Mouse (Mus musculus) ES-Bruce4 (cell line): ENCODE results near the gene Hagh. TPM values are rescaled to one million over a fixed set of nuclear protein-coding genes. Genes with fewer than 3 reads are reported as not detected.
A peak's percentile ranks its signal among the peaks of the same experiment; 100 is the strongest.

ENCODE experiments used
- H3K27ac ChIP-seq: 2 replicates; pipeline ENCODE4 v1.5.1; 2012; ENCODE audit warnings: low read length, inconsistent platforms; ENCODE audit not compliant: insufficient read depth
- H3K27me3 ChIP-seq: 2 replicates; pipeline ENCODE4 v1.6.1; 2012; ENCODE audit warnings: mild to moderate bottlenecking, low read length, inconsistent platforms; ENCODE audit not compliant: control insufficient read depth, poor library complexity, insufficient read depth, severe bottlenecking
- H3K36me3 ChIP-seq: 2 replicates; pipeline ENCODE4 v1.6.1; 2012; ENCODE audit warnings: inconsistent platforms, mild to moderate bottlenecking, low read length, moderate library complexity; ENCODE audit not compliant: control insufficient read depth, poor library complexity, insufficient read depth, severe bottlenecking
- H3K4me1 ChIP-seq: one replicate; pipeline ENCODE4 v1.8.1; 2011; ENCODE audit warnings: low read length; ENCODE audit not compliant: control insufficient read depth, insufficient read depth
- H3K4me3 ChIP-seq: 2 replicates; pipeline ENCODE4 v1.5.1; 2011; ENCODE audit warnings: low read depth, mild to moderate bottlenecking, low read length
- H3K9ac ChIP-seq: 2 replicates; pipeline ENCODE4 v1.6.1; 2012; ENCODE audit warnings: low read depth, mild to moderate bottlenecking, inconsistent platforms; ENCODE audit not compliant: poor library complexity, severe bottlenecking
- H3K9me3 ChIP-seq: replicated peaks from 2 replicates; pipeline ENCODE4 v1.6.1; 2012; ENCODE audit warnings: mild to moderate bottlenecking, low read length, inconsistent platforms; ENCODE audit not compliant: control insufficient read depth, poor library complexity, insufficient read depth, severe bottlenecking
- CTCF ChIP-seq: IDR thresholded peaks from one replicate; pipeline ENCODE4 v1.8.1; 2011; ENCODE audit warnings: low read depth, low read length
- EP300 ChIP-seq: IDR thresholded peaks from 2 replicates; pipeline ENCODE4 v1.6.1; 2011; ENCODE audit warnings: low read depth, low read length; ENCODE audit not compliant: insufficient read depth
- POLR2A ChIP-seq: IDR thresholded peaks from one replicate; pipeline ENCODE4 v1.8.1; 2011; ENCODE audit warnings: low read length; ENCODE audit not compliant: insufficient read depth
- polyA plus RNA-seq: library from polyadenylated mRNA; stranded (reverse); fragments of >200 nt; gene quantifications from 2 replicates; pipeline ENCODE4 v1.2.4, GENCODE M21; 2011; ENCODE audit warnings: low read depth; ENCODE audit not compliant: missing spikeins, insufficient read depth, insufficient read length

Gene Hagh
- polyA plus RNA-seq, 1 experiment: 26.9 TPM

GRCm38 (mm10) chr17:24844525-24844924 is 4.6 kb downstream of the Hagh start:
- H3K27me3 ChIP-seq: no peaks in the 10 kb centered on the region
- peaks cover 2% of the 10 kb centered on the region for H3K4me1 ChIP-seq
- TF ChIP-seq EP300 (no peak), POLR2A (no peak), CTCF (no peak)
- no peak overlapping the region for H3K4me3 ChIP-seq
- H3K36me3 ChIP-seq: no peaks in the 10 kb centered on the region
- no peaks in the 10 kb centered on the region for H3K9me3 ChIP-seq
- no peak overlapping the region for H3K9ac ChIP-seq
- no peak overlapping the region for H3K27ac ChIP-seq

- peaks cover 2% of the 10 kb centered on the region for H3K4me1 ChIP-seq
- H3K36me3 ChIP-seq: no peaks in the 10 kb centered on the region
- H3K27me3 ChIP-seq: no peaks in the 10 kb centered on the region
- no peak overlapping the region for H3K4me3 ChIP-seq
- H3K9me3 ChIP-seq: no peaks in the 10 kb centered on the region
- no peak overlapping the region for H3K9ac ChIP-seq
- H3K27ac ChIP-seq: no peak overlapping the region
- TF ChIP-seq CTCF (no peak), EP300 (no peak), POLR2A (no peak)
Measured at GRCm38 (mm10) chr17:24847386-24847785, 7.4 kb downstream of the Hagh start.

- Histone ChIP-seq H3K36me3 (no peaks in the 10 kb centered on the region), H3K4me1 (peaks cover 2% of the 10 kb centered on the region), H3K4me3 (no peak overlapping the region), H3K9ac (0 out of 2 replicates have a peak overlapping the region, but pooled peaks have one; percentile 23), H3K9me3 (no peaks in the 10 kb centered on the region), H3K27ac (no peak overlapping the region), H3K27me3 (no peaks in the 10 kb centered on the region)
- TF ChIP-seq EP300 (no peak), POLR2A (no peak), CTCF (no peak)
Measured at GRCm38 (mm10) chr17:24848600-24849031, 8.7 kb downstream of the Hagh start.

- no peak for TF ChIP-seq POLR2A
- no peak for TF ChIP-seq EP300
- TF ChIP-seq CTCF: no peak
- Histone ChIP-seq H3K9ac (peak overlapping the region; percentile 18), H3K9me3 (no peaks in the 10 kb centered on the region), H3K27me3 (no peaks in the 10 kb centered on the region), H3K36me3 (no peaks in the 10 kb centered on the region), H3K4me3 (peak overlapping the region; percentile 69), H3K4me1 (peaks cover 2% of the 10 kb centered on the region), H3K27ac (peak overlapping the region; percentile 65)
Measured at GRCm38 (mm10) chr17:24849733-24850064, 9.8 kb downstream of the Hagh start.

- no peaks in the 10 kb centered on the region for H3K9me3 ChIP-seq
- peak within 1 kb of the TSS; percentile 73 for H3K4me3 ChIP-seq
Measured at GRCm38 (mm10) chr17:24850065-24850772, 10.3 kb downstream of the Hagh start, which contains the start of gene Fahd1. Fahd1 (minus strand) TSS chr17:24850364.

GRCm38 (mm10) chr17:24850773-24851127 is 10.8 kb downstream of the Hagh start:
- H3K27me3 ChIP-seq: no peaks in the 10 kb centered on the region
- TF ChIP-seq EP300 (no peak), CTCF (no peak), POLR2A (no peak)
- H3K36me3 ChIP-seq: no peaks in the 10 kb centered on the region
- no peak overlapping the region for H3K27ac ChIP-seq
- no peaks in the 10 kb centered on the region for H3K9me3 ChIP-seq
- H3K4me3 ChIP-seq: peak overlapping the region; percentile 73
- H3K4me1 ChIP-seq: peaks cover 3% of the 10 kb centered on the region
- peak overlapping the region; percentile 43 for H3K9ac ChIP-seq

More at GRCm38 (mm10) chr17:24850065-24850772, 10.3 kb downstream of the Hagh start, which contains the start of gene Fahd1:
- Histone ChIP-seq H3K27me3 (no peaks in the 10 kb centered on the region), H3K9ac (peak within 1 kb of the TSS; percentile 43), H3K36me3 (no peaks in the 10 kb centered on the region), H3K4me1 (peaks cover 2% of the 10 kb centered on the region), H3K27ac (peak within 1 kb of the TSS; percentile 65)
- TF ChIP-seq CTCF: no peak
- TF ChIP-seq POLR2A: peak; percentile 39
- TF ChIP-seq EP300: no peak
